Mouse (Mus musculus): ENCODE data around the gene Hist1h2bf.
"Not testable (repeated sequence)": the region's sequence is repeated elsewhere in the genome, so short reads cannot be mapped to it uniquely, and the experiment has no call there.

Gene Hist1h2bf

DNA sequence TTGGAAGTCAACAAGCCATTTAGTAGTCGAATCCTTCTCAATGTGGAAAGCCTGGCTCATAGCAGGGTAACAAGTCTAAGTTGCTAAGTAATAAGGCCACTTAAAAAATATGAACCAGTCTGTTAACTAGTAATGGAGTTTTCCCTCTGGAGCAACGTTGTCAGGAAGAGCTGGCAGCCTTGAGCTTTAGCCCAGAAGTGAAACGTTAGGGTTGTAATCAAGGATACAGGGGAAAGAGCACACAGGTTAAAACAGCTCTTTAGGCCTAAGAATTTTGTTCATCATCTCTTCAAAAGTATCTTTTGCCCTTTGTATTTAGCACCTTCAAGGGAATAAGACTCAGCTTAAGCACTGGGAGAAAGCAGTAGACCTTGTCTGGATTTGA, 23.2 kb downstream of the Hist1h2bf start:
- no peak for DNase-seq (ENCODE audit: extremely low read depth, low read depth, low spot score)

DNA sequence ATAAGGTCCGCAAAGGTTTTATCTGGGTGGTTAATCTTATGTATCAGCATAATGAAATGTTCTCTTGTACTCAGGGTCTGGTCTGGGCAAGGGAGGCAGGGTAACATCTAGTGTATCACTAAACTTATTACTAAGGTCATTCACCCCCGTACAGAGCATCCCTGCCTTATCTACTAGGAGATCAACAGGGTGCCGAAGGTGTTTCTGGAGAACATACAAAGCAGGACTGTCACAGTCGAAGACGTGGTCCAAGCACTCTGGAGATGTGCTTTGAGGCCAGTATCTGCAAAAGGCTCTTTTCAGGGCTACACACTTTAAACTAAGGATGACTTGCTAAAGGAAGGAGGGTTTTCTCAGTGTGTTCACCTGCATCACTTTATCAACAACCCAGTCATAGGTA, 27.3 kb downstream of the Hist1h2bf start:
- DNase-seq (ENCODE audit: extremely low read depth, low read depth, low spot score) = no peak

DNA sequence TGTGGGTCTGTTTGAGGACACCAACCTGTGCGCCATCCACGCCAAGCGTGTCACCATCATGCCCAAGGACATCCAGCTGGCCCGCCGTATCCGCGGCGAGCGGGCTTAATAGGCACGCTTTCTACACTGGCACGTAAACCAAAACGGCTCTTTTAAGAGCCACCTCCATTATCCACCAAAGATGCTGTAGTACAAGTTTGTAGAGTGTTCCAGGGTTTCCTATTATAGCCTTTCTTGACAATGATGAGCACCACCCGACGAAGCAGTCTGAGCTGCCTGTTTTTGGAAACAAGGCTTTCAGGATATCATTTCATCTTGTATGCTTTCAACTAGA, 29.2 kb downstream of the Hist1h2bf start:
- not testable (repeated sequence) for DNase-seq (ENCODE audit: extremely low read depth, low read depth, low spot score)

DNA sequence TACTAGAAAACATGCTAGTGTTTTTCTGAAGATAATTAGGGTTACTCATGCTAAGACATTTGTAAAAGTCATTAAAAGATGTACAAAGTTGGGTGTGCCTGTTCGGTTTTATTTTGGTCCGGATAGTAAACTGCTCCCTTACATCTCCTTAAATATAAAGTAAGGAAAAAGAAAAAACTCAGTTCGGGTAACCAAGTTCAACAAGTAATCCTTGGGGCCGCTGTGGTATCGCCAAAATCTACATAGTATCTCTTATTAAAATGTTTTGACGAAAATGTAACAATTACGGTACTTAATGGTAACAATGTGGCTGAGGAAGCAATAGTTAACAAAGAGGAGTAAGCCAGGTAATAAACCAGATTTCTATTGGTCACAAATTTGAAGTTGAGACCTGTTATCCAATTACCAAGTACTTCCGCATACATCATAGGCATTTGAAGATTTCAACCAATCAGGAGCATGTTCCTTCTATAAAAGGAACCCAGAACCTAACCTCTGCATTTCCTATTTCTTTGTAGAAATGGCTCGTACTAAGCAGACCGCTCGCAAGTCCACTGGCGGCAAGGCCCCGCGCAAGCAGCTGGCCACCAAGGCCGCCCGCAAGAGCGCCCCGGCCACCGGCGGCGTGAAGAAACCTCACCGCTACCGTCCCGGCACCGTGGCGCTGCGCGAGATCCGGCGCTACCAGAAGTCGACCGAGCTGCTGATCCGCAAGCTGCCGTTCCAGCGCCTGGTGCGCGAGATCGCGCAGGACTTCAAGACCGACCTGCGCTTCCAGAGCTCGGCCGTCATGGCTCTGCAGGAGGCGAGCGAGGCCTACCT, 29.8 kb downstream of the Hist1h2bf start, which contains the start of gene Hist1h3f:
TSS of gene Hist1h3f (plus strand) at position 88 of the 822 bp plus-strand sequence.
- no peak for DNase-seq (ENCODE audit: extremely low read depth, low read depth, low spot score)

DNA sequence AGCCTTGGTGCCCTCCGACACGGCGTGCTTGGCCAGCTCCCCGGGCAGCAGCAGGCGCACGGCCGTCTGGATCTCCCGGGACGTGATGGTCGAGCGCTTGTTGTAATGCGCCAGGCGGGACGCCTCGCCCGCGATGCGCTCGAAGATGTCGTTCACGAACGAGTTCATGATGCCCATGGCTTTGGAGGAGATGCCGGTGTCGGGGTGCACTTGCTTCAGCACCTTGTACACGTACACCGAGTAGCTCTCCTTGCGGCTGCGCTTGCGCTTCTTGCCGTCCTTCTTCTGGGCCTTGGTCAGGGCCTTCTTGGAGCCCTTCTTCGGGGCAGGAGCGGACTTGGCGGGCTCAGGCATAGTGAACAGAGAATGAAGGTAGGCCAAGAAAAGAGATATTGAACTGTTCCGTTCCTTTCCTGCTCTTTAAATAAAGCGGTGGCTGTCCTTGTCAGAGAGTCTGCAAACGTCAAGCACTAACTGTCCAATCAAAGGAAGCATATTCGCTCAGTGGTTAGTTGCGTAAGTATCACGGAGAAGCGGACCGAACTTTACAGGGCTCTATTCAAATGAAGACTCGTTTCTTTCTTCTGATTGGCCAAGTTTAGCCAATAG, 30.9 kb downstream of the Hist1h2bf start, which contains the start of gene Hist1h2bh:
TSS of gene Hist1h2bh (minus strand) at position 394 of the 609 bp plus-strand sequence.
- peak; percentile 97 for DNase-seq (ENCODE audit: extremely low read depth, low read depth, low spot score)

DNA sequence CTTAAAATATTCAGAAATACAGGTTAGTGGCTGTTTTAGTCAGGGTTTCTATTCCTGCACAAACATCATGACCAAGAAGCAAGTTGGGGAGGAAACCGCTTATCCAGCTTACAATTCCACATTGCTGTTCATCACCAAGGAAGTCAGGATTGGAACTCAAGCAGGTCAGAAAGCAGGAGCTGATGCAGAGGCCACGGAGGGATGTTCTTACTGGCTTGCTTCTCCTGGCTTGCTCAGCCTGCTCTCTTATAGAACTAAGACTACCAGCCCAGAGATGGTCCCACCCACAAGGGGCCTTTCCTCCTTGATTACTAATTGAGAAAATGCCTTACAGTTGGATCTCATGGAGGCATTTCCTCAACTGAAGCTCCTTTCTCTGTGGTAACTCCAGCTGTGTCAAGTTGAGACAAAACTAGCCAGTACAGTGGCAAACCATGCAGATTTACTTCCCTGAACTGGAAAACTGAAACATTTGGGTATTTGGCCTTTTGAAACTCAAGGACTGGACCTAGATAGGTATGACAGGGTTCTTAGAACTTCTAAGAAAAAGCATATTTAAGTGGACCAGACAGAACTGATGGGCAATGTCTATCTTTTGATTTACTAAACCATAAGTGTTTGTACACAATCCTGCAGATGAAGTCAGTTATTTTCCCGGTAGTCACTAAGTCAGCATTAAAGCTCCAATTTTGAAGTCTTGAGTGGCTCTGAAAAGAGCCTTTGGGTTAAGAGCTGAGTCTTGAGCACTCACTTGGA, 31.6 kb downstream of the Hist1h2bf start:
- DNase-seq (ENCODE audit: extremely low read depth, low read depth, low spot score) = not testable (repeated sequence)

DNA sequence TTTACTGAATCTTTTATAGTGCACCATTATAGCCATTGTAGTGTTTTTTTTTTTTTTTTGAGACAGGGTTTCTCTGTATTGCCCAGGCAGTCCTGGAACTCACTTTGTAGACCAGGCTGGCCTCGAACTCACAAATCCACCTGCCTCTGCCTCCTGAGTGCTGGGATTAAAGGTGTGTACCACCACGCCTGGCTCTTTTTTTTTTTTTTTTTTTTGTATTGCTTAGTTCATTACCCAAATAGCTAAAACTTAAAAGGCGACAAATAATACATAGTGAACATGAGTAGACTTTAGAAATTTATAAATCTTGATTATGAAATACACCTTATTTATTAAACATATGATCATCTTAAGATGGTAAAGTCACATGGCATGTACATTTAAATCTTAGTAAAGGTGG, 32.5 kb downstream of the Hist1h2bf start:
- DNase-seq (ENCODE audit: extremely low read depth, low read depth, low spot score) = no peak

DNA sequence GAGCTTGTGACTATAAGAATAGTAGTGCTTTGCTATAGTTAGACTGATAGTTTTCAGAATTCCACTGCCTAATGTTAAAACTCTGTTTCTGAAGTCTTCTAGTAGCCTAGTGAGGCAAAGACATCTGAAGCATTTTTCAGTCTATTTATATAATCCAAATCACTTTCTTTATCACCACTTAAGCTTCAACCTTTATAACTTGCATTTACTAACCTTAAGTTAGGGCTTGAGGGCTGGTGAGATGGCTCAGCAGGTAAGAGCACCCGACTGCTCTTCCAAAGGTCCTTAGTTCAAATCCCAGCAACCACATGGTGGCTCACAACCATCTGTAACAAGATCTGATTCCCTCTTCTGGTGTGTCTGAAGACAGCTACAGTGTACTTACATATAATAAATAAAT, 34.2 kb downstream of the Hist1h2bf start:
- not testable (repeated sequence) for DNase-seq (ENCODE audit: extremely low read depth, low read depth, low spot score)

DNA sequence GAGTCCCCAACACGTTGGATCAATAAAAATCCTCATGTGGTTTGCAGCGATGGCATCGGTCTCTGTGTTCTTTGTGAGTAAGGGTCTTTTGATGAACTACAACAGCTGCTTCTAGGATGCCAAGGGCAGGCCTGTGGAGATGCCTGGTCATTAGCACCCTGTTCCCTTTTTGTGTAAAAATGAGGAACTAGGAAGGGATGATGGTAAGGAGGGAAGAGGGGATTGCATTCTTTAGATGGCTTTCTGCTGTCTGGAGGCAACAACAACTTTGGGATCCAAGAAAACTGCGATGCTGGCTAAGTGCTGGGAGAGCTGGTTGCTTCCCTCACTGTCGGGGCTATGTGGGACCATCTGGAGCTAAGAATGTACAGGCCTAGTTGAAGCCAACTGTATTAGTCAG, 35.7 kb downstream of the Hist1h2bf start:
- no peak for DNase-seq (ENCODE audit: extremely low read depth, low read depth, low spot score)

DNA sequence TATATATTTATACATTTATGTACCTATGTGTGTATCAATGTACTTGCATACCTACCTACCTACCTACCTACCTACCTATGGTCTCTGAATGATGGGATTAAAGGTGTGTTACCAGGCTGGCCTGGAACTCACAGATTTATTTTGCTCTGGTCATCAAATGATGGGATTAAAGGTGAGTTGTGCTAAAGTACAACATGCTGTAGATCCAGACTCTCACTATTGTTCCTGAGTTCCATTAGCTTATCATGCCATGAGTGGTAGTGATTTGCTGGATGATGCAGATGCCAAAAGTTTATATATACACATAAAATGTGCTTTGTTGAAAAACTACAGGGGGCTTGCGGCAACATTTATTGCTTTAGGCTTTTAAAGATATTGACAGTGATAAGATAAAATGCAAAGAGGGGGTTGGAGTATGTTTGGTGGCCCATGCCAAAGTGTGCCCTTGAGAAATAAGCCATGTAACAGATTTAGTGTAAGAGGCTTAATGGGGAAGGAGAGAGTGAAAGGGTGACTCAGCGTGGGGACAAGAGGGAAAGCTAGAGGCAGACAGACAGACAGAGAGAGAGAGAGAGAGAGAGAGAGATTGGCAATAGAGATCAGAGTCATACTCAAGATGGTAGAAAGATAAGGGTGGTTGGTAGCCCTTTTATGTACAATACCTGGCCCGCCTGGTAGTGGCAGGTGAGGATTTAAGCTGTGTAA, 36.8 kb downstream of the Hist1h2bf start:
- no peak for DNase-seq (ENCODE audit: extremely low read depth, low read depth, low spot score)

DNA sequence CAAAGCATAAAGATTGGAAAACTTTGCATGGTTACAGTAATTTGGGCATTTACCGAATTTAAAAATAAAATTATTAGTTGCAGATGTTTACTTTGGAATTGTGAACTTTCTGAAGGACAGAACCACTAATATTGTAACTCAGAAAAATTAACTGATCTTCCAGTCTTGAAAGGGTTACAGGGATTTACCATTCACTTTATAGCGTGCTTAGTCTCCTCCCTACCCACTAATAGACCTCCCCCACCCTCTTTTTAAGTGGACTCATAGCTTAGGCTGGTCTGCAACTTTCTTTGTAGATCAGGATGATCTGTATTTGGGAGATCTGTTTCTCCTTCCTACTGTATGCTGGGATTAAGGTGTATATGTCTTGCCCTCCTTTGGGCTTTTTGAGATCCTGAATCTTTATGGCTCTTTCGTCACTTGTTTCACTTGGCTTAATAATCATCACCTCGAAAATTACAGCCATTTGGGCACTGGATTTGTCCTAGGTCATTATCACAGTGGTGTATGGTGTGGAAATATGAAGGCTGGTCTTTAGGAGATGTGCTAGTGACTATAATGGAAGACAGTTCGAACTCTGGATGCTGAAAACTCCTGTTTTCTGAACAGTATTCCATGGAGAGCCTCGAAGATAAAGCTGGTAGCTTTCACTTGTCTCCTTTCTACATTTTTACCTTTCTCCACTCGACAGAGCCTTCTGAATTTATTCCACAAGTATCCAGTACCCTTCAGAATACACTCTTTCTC, 37.7 kb downstream of the Hist1h2bf start:
- DNase-seq (ENCODE audit: extremely low read depth, low read depth, low spot score) = no peak

DNA sequence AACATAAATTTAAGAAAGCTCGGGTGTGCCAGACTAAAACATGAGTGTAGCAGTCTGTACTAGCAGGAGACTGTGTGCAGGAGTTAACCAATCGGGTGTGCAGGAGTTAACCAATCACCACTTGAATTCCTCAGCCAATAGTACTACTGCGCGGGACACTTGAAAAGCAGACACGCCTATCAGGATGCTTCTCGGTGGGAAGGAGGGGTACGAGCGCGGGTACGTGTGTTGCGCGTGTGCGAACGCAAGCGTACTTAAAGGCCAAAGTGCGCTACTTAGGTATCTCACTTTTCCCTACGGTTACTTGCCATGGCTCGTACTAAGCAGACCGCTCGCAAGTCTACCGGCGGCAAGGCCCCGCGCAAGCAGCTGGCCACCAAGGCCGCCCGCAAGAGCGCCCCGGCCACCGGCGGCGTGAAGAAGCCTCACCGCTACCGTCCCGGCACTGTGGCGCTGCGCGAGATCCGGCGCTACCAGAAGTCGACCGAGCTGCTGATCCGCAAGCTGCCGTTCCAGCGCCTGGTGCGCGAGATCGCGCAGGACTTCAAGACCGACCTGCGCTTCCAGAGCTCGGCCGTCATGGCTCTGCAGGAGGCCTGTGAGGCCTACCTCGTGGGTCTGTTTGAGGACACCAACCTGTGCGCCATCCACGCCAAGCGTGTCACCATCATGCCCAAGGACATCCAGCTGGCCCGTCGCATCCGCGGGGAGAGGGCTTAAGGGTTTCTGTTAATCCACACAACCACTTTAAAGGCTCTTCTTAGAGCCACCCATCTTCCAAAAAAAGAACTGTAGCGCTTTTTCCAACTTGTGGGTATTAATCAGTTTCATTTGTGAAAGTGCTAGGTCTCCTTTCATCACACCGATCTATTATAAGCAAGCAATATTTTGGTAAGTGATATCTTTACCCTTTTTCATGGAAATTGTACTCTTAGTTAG, 38.6 kb downstream of the Hist1h2bf start, which contains the start of gene Hist1h3g:
TSS of gene Hist1h3g (plus strand) at position 286 of the 939 bp plus-strand sequence.
- DNase-seq (ENCODE audit: extremely low read depth, low read depth, low spot score) = peak; percentile 83

DNA sequence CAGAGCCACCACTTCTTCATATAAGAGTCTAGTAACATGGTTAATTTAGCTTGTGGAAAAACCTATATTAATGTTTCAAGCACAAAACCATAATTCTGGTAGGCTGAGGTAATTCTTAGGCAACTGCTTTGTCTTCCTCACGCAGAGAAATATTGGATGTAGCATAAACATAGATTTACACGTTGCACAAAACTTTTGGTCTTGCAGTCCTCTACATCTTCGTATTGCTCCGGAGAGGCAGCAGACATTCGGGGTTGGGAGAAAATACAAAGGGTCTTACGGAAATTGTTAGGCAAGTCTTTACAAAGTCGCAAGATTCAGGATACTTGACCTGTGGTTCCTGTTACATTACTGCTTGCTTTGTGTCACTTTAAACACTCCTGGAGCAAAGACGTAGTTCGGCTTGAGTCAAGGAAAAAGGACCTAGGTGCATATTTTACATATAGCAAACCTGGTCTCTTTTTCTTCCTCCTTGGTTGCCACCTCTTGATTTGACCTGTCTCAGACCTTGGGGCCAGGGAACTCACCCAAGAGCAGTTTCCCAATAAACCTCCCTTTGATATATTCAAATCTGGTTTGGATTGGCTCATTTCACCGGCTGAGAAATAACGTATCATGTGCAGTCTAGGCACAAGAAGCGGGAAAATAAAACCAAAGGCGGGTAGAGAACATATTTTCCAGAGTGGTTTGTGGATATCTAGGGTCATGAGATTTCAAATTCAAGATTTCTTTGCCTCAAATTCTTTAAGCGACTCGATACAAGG, 39.4 kb downstream of the Hist1h2bf start:
- no peak for DNase-seq (ENCODE audit: extremely low read depth, low read depth, low spot score)

DNA sequence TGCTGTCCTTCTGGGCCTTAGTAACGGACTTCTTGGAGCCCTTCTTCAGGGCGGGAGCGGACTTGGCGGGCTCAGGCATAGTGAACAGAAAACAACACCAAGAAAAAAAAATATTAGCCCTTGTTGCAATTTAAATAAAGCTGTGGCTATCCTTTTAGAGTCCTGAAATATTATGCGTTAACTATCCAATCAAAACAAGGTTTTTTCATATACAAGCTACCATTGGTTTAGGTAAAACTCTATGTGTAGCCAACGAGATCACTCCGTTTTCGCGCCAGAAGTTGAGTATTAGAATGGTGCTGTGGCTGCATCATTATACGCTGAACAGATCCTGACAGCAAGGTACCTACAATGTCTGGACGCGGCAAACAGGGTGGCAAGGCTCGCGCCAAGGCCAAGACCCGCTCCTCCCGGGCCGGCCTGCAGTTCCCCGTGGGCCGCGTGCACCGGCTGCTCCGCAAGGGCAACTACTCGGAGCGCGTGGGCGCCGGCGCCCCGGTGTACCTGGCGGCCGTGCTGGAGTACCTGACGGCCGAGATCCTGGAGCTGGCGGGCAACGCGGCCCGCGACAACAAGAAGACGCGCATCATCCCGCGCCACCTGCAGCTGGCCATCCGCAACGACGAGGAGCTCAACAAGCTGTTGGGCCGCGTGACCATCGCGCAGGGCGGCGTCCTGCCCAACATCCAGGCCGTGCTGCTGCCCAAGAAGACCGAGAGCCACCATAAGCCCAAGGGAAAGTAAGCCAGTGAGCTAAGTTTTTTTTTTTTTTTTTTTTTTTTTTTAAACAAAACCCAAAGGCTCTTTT, 40.2 kb downstream of the Hist1h2bf start, which contains the start of gene Hist1h2af:
TSS of gene Hist1h2af (plus strand) at position 347 of the 808 bp plus-strand sequence.
- DNase-seq (ENCODE audit: extremely low read depth, low read depth, low spot score) = not testable (repeated sequence)

DNA sequence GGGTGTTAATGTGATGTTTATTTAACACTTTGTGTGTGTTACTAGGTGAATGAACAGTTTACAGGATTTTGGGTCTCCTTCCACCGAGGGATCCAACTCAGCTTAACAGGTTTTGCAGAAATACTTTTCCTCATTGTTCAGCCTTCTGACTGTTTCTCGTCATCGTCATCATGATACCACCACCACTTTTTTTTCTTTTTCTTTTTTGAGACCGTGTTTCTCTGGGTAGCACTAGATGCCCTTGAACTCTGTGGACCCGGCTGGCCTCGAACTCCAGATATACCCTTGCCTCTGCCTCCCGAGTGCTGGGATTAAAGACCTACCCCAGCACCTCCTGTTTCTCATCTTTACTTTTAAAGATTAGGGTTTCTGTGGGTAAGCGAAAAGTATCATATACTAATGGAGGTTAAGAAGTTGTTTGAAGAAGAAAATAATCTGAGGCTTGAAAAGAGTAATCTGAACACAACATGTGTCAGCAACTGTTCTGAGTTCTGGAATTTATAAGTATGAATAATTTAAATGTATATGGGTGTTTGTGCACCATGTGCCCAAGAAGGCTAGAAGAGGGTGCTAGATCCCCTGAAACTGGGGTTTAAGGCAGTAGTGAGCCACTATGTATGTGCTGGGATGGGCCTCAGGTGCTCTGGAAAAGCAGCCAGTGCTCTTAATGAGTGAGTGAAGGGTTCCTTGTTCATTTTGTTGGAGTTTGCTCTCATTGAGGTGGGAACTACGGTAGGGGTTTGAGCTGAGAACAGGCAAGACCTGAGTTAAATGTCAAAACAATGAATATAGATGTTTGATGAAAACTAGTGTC, 41.5 kb downstream of the Hist1h2bf start:
- no peak for DNase-seq (ENCODE audit: extremely low read depth, low read depth, low spot score)
